Mouse (Mus musculus) liver, postnatal 0 days (tissue): ENCODE results near the gene Elovl5.

Experiments used
- CTCF ChIP-seq: sonication (generic); IDR thresholded peaks from 2 replicates; pipeline ENCODE4 v1.5.1; 2016; ENCODE audit warnings: antibody characterized with exemption, low read depth
- EP300 ChIP-seq: IDR thresholded peaks from 2 replicates; pipeline ENCODE4 v1.6.1; 2016; ENCODE audit warnings: antibody characterized with exemption, low read depth, mild to moderate bottlenecking

DNA sequence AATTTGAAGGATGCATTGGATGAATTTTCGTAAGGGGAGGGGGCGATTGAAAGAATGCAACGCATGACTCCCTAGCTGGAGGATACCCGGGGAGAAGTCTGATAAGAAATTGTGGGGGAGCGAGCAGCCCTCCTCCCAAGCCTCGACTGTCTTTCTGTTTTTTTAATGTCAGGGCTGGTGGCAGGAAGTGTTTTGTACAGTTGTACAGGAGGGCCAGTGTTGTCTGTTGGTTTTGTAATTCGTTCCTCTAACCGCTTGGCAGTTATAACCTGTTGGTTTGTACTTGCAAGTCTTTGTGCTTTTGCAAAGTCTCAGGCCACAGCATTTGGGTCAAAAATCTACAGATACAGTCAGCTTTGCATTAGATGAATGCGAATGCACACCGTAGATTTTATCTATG, 1.0 kb downstream of the Elovl5 start:
- TF ChIP-seq EP300 (no peak), CTCF (no peak)
